Mouse (Mus musculus) kidney, embryonic 16.5 days (tissue): ENCODE data around the gene Tpbgl. TPM values are rescaled to one million over a fixed set of nuclear protein-coding genes. Genes with fewer than 3 reads are reported as not detected.

ENCODE experiments used
- ATAC-seq: fragments of 200-750 bp; cut with Nextera tagmentation; 2 replicates; pipeline ENCODE4 v1.8.0; 2017; ENCODE audit warnings: moderate TSS enrichment; ENCODE audit not compliant: low FRiP score, low TSS enrichment
- H3K27ac ChIP-seq: fragments of 300-500 bp; sonication (generic); 2 replicates; pipeline ENCODE4 v1.5.1; 2014; ENCODE audit warnings: low read length
- H3K27me3 ChIP-seq: fragments of 300-500 bp; sonication (generic); 2 replicates; pipeline ENCODE4 v1.6.1; 2014; ENCODE audit warnings: low read length, control low read depth, mixed read lengths; ENCODE audit not compliant: insufficient read depth
- H3K36me3 ChIP-seq: fragments of 300-500 bp; sonication (generic); 2 replicates; pipeline ENCODE4 v1.6.1; 2014; ENCODE audit warnings: low read length, control low read depth, mixed read lengths; ENCODE audit not compliant: insufficient read depth
- H3K4me1 ChIP-seq: fragments of 300-500 bp; sonication (generic); 2 replicates; pipeline ENCODE4 v1.6.1; 2014; ENCODE audit warnings: low read length, control low read depth, mixed read lengths; ENCODE audit not compliant: insufficient read depth
- H3K4me2 ChIP-seq: fragments of 300-500 bp; sonication (generic); replicated peaks from 2 replicates; pipeline ENCODE4 v1.6.1; 2014; ENCODE audit warnings: low read depth, low read length
- H3K4me3 ChIP-seq: fragments of 300-500 bp; sonication (generic); 2 replicates; pipeline ENCODE4 v1.5.1; 2014; ENCODE audit warnings: mild to moderate bottlenecking, low read length
- H3K9ac ChIP-seq: fragments of 300-500 bp; sonication (generic); replicated peaks from 2 replicates; pipeline ENCODE4 v1.6.1; 2014; ENCODE audit warnings: low read length
- H3K9me3 ChIP-seq: fragments of 300-500 bp; sonication (generic); 2 replicates; pipeline ENCODE4 v1.6.1; 2016; ENCODE audit warnings: low read length, control low read depth
- WGBS: fragments of 180-500 bp; shearing (Covaris S2); extraction: QIAGEN DNeasy Blood & Tissue Kit; methylation state at CpG from one replicate; pipeline ENCODE4 v1.1.7; 2014; 5-methylcytosine and 5-hydroxymethylcytosine counted together
- polyA plus RNA-seq: library from polyadenylated mRNA; unstranded; fragments of >200 nt; fragmentation: Nextera tagmentation; extraction: Ambion mirVana; gene quantifications from 2 replicates; pipeline ENCODE4 v1.2.1, GENCODE M21; 2015

Gene Tpbgl
- polyA plus RNA-seq, 1 experiment from 2014 or later, result 0.67 TPM

GRCm38 (mm10) chr7:99664571-99665485 is 37.9 kb upstream of the Tpbgl start:
- 31% methylated on average over 11 of the region's 11 CpGs for WGBS

GRCm38 (mm10) chr7:99663507-99664220 is 36.8 kb upstream of the Tpbgl start:
- H3K4me3 ChIP-seq, result no peak overlapping the region
- WGBS, result 86% methylated on average over 9 of the region's 9 CpGs
- H3K9ac ChIP-seq, result no peak overlapping the region
- ATAC-seq, result no peak
- peaks cover 3% of the 10 kb centered on the region; the same call in 1 of the 2 replicates for H3K27me3 ChIP-seq
- H3K4me2 ChIP-seq, result no peak overlapping the region
- no peaks in the 10 kb centered on the region for H3K36me3 ChIP-seq
- H3K4me1 ChIP-seq, result peaks cover 12% of the 10 kb centered on the region
- no peaks in the 10 kb centered on the region for H3K9me3 ChIP-seq
- no peak overlapping the region for H3K27ac ChIP-seq

More at GRCm38 (mm10) chr7:99664571-99665485, 37.9 kb upstream of the Tpbgl start:
- no peaks in the 10 kb centered on the region for H3K36me3 ChIP-seq
- peaks cover 3% of the 10 kb centered on the region; the same call in 1 of the 2 replicates for H3K27me3 ChIP-seq
- no peaks in the 10 kb centered on the region for H3K9me3 ChIP-seq
- ATAC-seq, result no peak
- peaks cover 14% of the 10 kb centered on the region for H3K4me1 ChIP-seq
- no peak overlapping the region for H3K4me2 ChIP-seq
- peak overlapping the region; percentile 2 for H3K9ac ChIP-seq
- no peak overlapping the region for H3K4me3 ChIP-seq
- no peak overlapping the region for H3K27ac ChIP-seq

DNA sequence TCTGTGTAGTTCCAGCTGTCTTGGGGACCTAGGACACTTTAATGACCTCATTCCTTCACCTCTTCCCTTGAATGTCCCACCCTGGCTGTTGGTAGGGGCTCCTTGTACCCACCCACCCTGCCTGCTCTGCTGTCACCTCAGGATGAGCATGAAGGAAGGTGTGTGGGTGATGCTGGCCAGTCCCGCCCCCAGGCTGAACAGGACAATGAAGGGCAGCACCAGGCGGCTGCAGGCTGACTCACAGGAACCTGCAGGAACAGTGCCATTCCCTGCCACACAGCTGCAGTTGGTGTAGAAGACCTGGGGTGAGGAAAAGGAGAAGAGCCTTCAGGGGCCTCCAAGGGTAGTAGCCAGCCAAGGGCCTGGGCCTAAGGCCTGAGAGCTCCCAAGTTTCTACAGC is 35.4 kb upstream of the Tpbgl start:
- Histone ChIP-seq H3K9me3 (no peaks in the 10 kb centered on the region), H3K9ac (no peak overlapping the region), H3K4me2 (no peak overlapping the region), H3K36me3 (no peaks in the 10 kb centered on the region), H3K27ac (no peak overlapping the region), H3K4me1 (peaks cover 12% of the 10 kb centered on the region), H3K4me3 (no peak overlapping the region), H3K27me3 (peaks cover 3% of the 10 kb centered on the region; the same call in 1 of the 2 replicates)
- no peak for ATAC-seq
- WGBS, result 70% methylated on average over 2 of the region's 2 CpGs

DNA sequence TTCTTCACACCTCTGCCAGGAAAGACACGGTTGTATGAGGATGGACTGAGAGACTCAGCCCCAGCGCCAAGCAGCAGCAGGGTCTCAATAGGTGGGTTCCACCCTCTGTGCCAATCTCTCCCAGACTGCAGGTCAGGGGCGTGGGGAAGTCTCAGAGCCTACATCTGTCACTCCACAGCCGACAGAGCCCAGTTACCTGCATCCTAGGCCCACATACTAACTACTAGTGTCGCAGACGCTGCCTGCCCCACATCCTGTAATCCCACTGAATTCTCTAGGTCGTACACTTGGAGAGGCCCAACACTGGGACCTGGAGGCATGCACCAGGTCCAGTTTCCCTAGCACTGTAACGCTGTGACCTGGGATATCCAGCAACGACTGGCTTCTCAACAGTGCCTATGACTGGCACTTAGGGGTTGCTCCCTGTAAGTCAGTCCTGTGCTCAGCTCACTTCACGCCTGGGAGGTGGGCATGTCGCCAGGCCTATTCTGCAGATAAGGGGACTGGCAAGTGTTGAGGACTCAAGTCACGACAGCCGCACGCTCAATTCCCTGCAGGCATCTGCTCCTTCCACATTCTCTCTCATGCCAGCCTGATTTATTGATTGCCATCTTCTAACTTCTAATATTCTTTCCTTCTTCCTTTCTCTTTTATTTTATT is 34.8 kb upstream of the Tpbgl start:
- ATAC-seq, result no peak
- Histone ChIP-seq H3K4me3 (no peak overlapping the region), H3K36me3 (no peaks in the 10 kb centered on the region), H3K4me2 (no peak overlapping the region), H3K9me3 (no peaks in the 10 kb centered on the region), H3K27ac (no peak overlapping the region), H3K4me1 (peaks cover 12% of the 10 kb centered on the region), H3K27me3 (no peaks in the 10 kb centered on the region), H3K9ac (no peak overlapping the region)
- 78% methylated on average over 14 of the region's 14 CpGs for WGBS

DNA sequence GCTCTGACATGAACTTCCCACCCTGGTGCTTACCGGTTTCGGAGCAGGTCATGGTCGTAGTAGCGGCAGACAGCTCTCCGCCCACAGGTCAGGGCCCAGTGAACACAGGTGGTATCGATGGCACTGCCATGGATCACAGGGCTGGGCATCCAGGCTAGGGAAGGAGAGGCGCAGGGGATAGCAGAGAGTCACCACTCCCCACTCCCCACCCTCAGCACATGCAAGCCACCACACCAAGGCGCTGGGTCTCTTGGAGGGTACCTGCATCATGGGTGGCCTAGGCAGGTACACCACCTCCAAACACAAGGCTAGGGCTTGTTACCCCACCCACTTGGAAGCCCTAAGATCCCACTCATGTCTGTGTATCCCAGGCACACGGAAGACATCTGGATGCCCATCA is 34.2 kb upstream of the Tpbgl start:
- no peak overlapping the region for H3K27ac ChIP-seq
- no peak for ATAC-seq
- H3K27me3 ChIP-seq, result no peaks in the 10 kb centered on the region
- H3K4me1 ChIP-seq, result peaks cover 12% of the 10 kb centered on the region
- no peak overlapping the region for H3K9ac ChIP-seq
- no peaks in the 10 kb centered on the region for H3K9me3 ChIP-seq
- H3K36me3 ChIP-seq, result no peaks in the 10 kb centered on the region
- H3K4me2 ChIP-seq, result no peak overlapping the region
- no peak overlapping the region for H3K4me3 ChIP-seq
- WGBS, result 60% methylated on average over 9 of the region's 9 CpGs

GRCm38 (mm10) chr7:99659379-99660029 is 32.6 kb upstream of the Tpbgl start:
- Histone ChIP-seq H3K9me3 (no peaks in the 10 kb centered on the region), H3K4me3 (no peak overlapping the region), H3K4me2 (no peak overlapping the region), H3K27ac (no peak overlapping the region), H3K9ac (no peak overlapping the region), H3K4me1 (peaks cover 3% of the 10 kb centered on the region), H3K36me3 (no peaks in the 10 kb centered on the region), H3K27me3 (no peaks in the 10 kb centered on the region)
- peak; percentile 86; the same call in 1 of the 2 replicates for ATAC-seq
- 46% methylated on average over 12 of the region's 12 CpGs for WGBS

DNA sequence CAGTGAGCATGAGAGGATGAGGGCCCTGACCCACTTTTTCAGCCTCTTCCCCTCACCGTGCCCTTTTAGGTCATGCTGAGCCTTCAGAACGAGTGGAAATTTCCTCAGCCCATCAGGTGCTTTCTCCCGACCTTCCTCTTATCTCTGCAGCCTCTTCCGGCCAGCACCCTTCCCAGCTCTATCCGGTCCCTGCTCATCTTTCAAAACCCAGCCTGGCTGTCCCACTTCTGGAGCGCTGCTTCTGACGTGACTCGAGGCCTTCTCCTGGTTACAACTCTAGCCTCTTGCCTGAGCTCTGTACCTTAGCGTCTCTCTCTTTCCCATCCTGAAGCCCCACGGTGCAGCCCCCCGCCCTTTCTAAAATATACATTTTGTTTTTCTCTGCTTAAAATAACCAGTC is 27.3 kb upstream of the Tpbgl start:
- no peaks in the 10 kb centered on the region for H3K9me3 ChIP-seq
- no peak overlapping the region for H3K4me3 ChIP-seq
- H3K27me3 ChIP-seq, result no peaks in the 10 kb centered on the region
- no peak overlapping the region for H3K4me2 ChIP-seq
- 79% methylated on average over 11 of the region's 11 CpGs for WGBS
- ATAC-seq, result no peak
- no peaks in the 10 kb centered on the region for H3K4me1 ChIP-seq
- H3K9ac ChIP-seq, result no peak overlapping the region
- no peak overlapping the region for H3K27ac ChIP-seq
- H3K36me3 ChIP-seq, result no peaks in the 10 kb centered on the region

GRCm38 (mm10) chr7:99649585-99649984 is 22.7 kb upstream of the Tpbgl start:
- WGBS, result 59% methylated on average over 4 of the region's 4 CpGs
- Histone ChIP-seq H3K9me3 (no peaks in the 10 kb centered on the region), H3K27ac (no peak overlapping the region), H3K9ac (no peak overlapping the region), H3K4me3 (no peak overlapping the region), H3K4me2 (no peak overlapping the region), H3K27me3 (no peaks in the 10 kb centered on the region), H3K4me1 (no peaks in the 10 kb centered on the region), H3K36me3 (no peaks in the 10 kb centered on the region)
- no peak for ATAC-seq

GRCm38 (mm10) chr7:99648623-99649022 is 21.7 kb upstream of the Tpbgl start:
- no peaks in the 10 kb centered on the region for H3K4me1 ChIP-seq
- no peaks in the 10 kb centered on the region for H3K27me3 ChIP-seq
- H3K4me2 ChIP-seq, result no peak overlapping the region
- no peak overlapping the region for H3K9ac ChIP-seq
- no peak overlapping the region for H3K4me3 ChIP-seq
- no peak for ATAC-seq
- no peaks in the 10 kb centered on the region for H3K36me3 ChIP-seq
- H3K27ac ChIP-seq, result no peak overlapping the region
- 4% methylated on average over 6 of the region's 6 CpGs for WGBS
- H3K9me3 ChIP-seq, result no peaks in the 10 kb centered on the region
